Mouse (Mus musculus) T-helper 2 cell (primary cell): ENCODE measurements around the gene Gm21797.
"Not testable (repeated sequence)": the region's sequence is repeated elsewhere in the genome, so short reads cannot be mapped to it uniquely, and the experiment has no call there.

Experiments used
- in situ Hi-C: fragments of 300-600 bp; cut with MboI, MseI; formaldehyde crosslinking; loops from one replicate; pipeline ENCODE4 v1.15.1; 2025; ENCODE audit warnings: high pct_unique_total_duplicates

Gene Gm21797

GRCm38 (mm10) chrY:40775665-40776064, at the start of gene Gm21797:
Gene Gm21797, minus strand, starts transcription at chrY:40775765.
- in situ Hi-C loops: not testable (repeated sequence)

- in situ Hi-C loops: not testable (repeated sequence)
These were observed 29.0 kb upstream of the Gm21797 start, which contains the start of gene Gm20795 for GRCm38 (mm10) chrY:40804614-40805013. Gene Gm20795, plus strand, starts transcription at chrY:40804914.
